Mouse (Mus musculus): Measurements from ENCODE around the gene Fpgs.
A peak's percentile ranks its signal among the peaks of the same experiment; 100 is the strongest.

The Fpgs gene

DNA sequence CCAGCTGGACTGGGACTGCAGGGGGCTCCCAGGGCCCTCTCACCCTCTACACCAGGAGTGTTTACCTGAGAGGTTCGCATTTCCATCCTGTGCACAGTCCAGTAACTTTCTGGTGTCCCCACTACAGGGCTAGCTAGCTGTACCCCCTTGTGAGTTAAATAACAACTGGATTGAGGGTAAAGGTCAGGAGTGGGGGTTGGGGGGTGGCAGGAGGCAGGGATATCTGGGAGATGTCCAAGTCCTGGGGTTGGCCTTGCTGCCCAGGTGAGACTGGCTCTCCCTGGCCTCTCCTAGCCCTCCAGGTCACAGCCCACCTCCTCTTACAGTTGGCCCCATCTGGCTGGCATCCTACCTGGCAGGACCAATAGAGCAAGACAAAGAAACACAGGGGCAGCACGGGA, at the start of gene Fpgs:
Gene Fpgs (minus strand): TSS at position 125 of the 401 bp plus-strand sequence.
- no peak for DNase-seq (ENCODE audit: low spot score)

GRCm38 (mm10) chr2:32752181-32752580, 48.2 kb upstream of the Fpgs start:
- no peak for DNase-seq (ENCODE audit: low spot score)

- DNase-seq (ENCODE audit: low spot score): no peak
These were observed 47.7 kb upstream of the Fpgs start for GRCm38 (mm10) chr2:32751665-32752033.

DNA sequence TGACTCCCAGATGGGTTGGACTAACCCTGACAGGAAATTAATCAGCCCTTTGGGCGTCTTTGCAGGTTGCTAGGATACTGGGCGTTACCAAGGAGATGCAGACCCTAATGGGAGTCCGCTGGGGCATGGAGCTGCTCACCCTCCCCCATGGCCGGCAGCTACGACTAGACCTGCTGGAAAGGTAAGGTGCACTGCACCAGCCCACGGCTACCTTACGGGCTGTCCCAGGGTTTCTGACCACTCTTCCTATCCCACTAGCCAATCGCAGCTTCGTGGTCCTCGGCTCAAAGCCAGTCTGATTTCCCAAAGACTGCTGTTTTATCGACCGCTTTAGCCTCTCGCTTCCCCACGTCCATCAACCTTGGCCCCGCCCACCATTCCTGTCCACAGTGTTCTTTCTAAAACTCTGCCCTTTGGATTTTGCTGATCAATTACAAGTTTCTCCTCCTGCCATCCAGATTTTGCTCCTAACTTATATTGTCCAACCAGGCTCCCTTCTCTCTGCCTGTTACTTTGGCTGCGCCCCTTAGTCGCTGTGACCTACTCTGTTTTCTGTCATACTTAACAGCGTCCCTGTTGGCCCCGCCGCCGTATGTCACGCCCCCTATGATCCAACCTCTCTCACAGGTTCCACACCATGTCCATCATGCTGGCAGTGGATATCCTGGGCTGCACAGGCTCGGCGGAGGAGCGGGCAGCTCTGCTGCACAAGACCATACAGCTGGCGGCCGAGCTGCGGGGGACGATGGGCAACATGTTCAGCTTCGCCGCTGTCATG, 47.1 kb upstream of the Fpgs start:
- DNase-seq (ENCODE audit: low spot score): no peak

- DNase-seq (ENCODE audit: low spot score): no peak
These were observed 46.3 kb upstream of the Fpgs start for GRCm38 (mm10) chr2:32750199-32750598.

GRCm38 (mm10) chr2:32749082-32749481, 45.1 kb upstream of the Fpgs start:
- no peak for DNase-seq (ENCODE audit: low spot score)

GRCm38 (mm10) chr2:32744272-32744982, 40.5 kb upstream of the Fpgs start:
- DNase-seq (ENCODE audit: low spot score): no peak

GRCm38 (mm10) chr2:32742173-32742531, 38.2 kb upstream of the Fpgs start:
- DNase-seq (ENCODE audit: low spot score): no peak

GRCm38 (mm10) chr2:32741273-32742172, 37.6 kb upstream of the Fpgs start:
- DNase-seq (ENCODE audit: low spot score): no peak

- no peak for DNase-seq (ENCODE audit: low spot score)
These were observed 36.9 kb upstream of the Fpgs start, which contains the start of gene 6330409D20Rik for GRCm38 (mm10) chr2:32740916-32741272. Gene 6330409D20Rik (minus strand): TSS chr2:32741016.

DNA sequence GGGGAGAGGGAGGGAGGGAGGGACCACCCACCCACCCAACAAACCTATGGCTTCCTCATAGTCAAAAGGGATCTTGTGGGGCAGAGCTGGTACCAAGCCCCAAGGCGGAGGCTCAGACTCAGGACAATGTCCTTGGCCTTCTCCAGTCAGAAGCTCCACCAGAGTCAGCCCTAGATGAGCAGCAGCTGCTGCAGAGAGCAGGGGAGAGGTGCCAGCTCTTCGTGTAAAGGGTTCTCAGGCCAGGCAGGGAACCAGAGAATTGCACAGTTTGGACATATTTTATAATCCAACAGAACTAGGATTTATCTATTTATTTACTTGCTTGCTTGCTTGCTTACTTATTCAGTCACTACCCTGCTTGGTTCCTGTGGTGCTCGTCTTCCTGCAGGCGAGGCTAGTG, 35.4 kb upstream of the Fpgs start:
- DNase-seq (ENCODE audit: low spot score): no peak

- no peak for DNase-seq (ENCODE audit: low spot score)
These were observed 33.1 kb upstream of the Fpgs start for GRCm38 (mm10) chr2:32737008-32737407.

DNA sequence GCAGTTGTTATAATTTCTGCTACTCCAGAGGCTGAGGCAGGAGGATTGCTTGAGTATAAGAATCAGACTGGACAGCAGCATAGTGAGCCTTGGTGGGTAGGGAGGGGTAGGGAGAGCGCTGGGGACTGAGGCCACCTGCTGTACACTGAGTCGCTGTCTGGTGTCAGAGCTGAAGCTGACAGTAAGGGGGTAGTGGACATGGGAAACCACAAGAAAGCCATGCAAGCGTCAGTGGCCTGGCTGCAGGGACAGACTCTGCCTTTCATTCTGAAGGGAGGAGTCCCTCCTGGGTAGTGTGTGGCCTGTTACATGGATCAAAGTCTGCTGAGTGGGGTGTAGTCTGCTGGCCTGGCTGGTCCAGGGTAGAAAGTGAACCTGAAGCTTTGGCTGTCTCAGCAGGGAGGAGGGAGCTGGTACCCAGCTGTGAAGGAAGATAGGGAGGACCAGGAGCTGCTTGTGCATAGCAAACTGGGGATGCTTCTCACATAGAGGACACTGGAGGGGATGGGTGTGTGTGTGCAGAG, 32.4 kb upstream of the Fpgs start:
- DNase-seq (ENCODE audit: low spot score): no peak

DNA sequence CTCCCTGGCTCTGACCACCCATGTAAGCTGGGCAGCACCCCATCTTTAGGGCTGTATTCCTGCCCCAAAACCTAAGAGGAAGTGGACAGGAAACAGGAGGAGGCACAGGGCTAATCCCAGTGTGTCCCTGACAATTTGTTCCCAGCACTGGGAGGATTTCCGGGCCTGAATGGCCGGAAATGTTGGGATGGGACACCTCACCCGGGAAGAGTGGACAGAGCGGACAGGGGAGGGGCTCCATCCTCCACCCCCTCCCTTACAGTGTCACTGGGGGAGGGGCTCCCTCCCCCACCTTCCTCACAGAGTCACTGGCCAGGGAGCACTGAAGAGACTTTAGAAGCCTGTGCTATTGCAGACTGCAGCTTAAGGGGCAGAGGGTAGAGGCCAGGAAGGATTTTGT, 31.0 kb upstream of the Fpgs start:
- DNase-seq (ENCODE audit: low spot score): no peak

- DNase-seq (ENCODE audit: low spot score): no peak
These were observed 30.5 kb upstream of the Fpgs start for GRCm38 (mm10) chr2:32734480-32734879.

DNA sequence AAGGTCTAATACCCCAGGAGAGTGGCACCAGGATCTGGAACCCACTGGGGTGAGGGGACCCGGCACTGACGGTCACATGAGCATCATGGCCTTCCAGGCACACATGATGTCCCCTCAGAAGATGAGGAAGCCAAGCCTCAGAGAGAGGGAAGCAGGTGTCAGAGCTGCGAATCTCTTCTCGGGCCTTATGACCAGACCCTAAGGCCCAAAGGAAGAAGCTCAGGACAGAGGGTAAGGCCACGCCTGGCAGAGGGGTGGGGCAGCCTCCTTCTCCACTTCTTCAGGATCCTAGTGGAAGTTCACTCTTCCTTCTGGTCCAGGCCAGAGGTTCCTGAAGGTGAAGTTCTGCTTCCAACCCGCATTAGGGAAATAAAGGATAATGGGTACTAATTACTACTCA, 28.8 kb upstream of the Fpgs start:
- DNase-seq (ENCODE audit: low spot score): no peak

DNA sequence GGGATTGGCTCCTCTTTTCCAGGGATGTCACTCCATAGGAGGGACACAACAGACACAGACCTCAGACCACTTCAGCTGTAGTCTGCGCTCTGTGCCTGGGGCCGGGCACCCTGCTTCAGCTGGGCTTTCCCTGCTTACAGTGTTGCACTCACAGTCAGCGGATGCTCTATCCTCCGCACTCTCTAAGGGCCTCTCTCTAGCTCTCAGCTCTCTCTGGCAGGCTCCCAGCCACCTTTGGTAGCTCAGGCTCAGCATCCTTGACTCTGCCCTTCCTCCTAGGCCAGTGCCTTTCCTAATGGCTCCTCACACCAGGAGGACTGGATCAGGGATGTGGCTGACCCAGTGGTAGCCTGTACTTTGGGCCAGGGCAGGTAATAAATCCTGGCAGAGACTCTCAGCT, 28.0 kb upstream of the Fpgs start:
- DNase-seq (ENCODE audit: low spot score): no peak

GRCm38 (mm10) chr2:32730854-32731253, 26.9 kb upstream of the Fpgs start:
- DNase-seq (ENCODE audit: low spot score): no peak

DNA sequence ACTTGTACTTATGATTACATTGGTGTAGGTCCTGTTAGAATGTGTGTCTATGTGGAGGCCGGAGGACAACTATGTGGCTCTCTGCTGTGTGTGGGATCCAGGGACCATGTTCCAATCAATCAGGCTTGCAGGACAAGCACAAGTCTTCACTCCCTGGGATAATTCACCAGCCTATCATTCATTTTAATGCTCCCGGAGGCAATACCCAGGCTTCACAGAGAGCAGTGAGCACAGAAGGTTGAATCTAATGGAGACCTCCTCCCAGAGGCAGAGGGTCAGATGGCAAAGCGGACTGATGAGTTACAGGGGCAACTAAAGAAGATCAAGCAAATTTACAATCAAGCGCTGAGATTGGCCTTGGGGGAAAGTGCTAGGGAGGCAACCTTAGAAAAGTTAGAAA, 25.6 kb upstream of the Fpgs start:
- no peak for DNase-seq (ENCODE audit: low spot score)

GRCm38 (mm10) chr2:32728463-32728862, 24.5 kb upstream of the Fpgs start:
- DNase-seq (ENCODE audit: low spot score): no peak

DNA sequence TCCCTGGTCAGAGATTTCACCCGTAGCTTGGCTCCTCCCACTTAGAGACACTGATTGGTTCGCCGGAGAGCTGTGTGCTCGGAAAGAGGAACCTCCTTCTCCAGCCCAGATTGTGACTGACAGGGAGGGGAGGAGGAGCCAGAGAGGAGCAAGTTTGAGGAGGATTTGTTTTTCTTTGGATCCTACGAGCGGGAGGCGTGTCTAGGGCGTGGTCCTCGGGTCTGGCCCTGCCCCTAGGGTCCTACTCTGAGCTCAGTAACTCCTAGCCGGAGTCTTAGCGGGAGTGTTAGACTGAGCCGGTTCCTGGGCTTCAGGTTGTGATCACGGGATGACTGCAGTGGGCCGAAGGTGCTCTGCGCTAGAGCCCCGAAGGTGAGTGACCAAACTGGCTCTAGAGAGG, 23.5 kb upstream of the Fpgs start:
- peak; percentile 59 for DNase-seq (ENCODE audit: low spot score)
